In the genomic region with DNA sequence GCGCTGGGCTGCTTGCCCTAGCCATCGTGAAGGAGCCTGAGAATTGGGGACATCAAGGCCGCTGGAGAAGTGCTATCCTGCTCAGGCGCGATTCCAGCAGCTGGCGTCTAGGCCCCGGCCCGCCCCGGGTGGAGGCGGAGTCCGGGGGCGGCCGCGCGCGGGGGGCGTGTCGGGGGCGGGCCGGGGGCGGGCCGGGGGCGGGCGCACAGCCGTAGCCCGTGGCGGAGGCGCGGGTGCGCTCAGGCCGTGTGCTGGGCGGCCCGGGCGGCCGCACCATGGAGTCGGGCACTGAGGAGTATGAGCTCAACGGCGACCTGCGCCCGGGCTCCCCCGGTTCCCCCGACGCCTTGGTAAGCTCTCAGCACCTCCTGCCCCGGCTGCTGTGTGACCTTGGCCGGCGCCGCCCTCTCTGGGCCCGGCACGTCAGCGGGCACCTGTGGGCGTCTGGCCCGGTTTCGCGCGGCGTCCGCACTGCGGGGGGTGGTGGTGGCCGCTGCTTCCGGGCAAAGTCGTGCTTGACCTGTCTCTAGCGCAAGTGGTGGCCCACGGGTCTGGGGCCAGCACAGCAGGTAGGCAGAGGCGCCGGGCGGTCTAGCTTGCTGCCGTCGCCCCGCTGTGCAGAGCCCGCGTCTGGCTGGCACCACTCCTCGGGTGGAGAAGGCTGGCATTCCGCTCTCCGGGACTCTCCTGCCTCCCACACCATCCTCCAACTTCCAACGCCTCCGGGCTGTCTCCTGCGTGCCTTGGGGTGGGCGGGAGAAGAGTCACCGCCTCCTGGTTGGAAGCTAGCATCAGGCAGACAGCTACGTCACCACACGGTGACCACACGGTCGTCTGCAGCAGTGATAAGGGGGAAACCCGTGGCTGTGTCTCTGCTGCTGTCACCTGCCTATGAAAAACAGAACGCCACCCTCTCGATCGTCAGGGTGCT, we compare ENCODE assay signal across 8 mouse cellular contexts. TPM values are rescaled to one million over a fixed set of nuclear protein-coding genes. Genes with fewer than 3 reads are reported as not detected.
A peak's percentile ranks its signal among the peaks of the same experiment; 100 is the strongest.
DNase-seq lines count a peak whose midpoint lies in the region; ATAC-seq and TF ChIP-seq lines count a peak whose summit lies in the region.

A gene (plus strand): TSS at position 198 of the 931 bp plus-strand sequence.

- H3K27ac ChIP-seq in hindbrain, embryonic 12.5 days = peak within 1 kb of the TSS; percentile 12; the same call in 1 of the 2 replicates

- no peaks in the 10 kb centered on the region for H3K36me3 ChIP-seq in hindbrain, embryonic 12.5 days

- H3K9ac ChIP-seq in hindbrain, embryonic 12.5 days = peak within 1 kb of the TSS; percentile 72

- under 1% methylated on average over 63 of the region's 87 CpGs for WGBS in hindbrain, embryonic 12.5 days

- H3K4me1 ChIP-seq in hindbrain, embryonic 12.5 days = peaks cover 36% of the 10 kb centered on the region

- in situ Hi-C loops in Patski (cut with MboI; ENCODE audit: low pct_unique_long_range_greater_than_20kb) = no loop called here

- H3K4me2 ChIP-seq in hindbrain, embryonic 12.5 days (replicated peaks) = peak within 1 kb of the TSS; percentile 99

- peak; percentile 66 for ATAC-seq in Patski
- ATAC-seq in hindbrain, embryonic 12.5 days (ENCODE audit: low FRiP score) = peak; percentile 90

- 0 out of 2 replicates have a peak, but pooled peaks cover 3% of the 10 kb centered on the region for H3K9me3 ChIP-seq in hindbrain, embryonic 12.5 days (replicated peaks)

- CTCF ChIA-PET in Patski (lab: Charles Lee) = interaction anchor here (0.7 to 1.4 kb wide), 3 partner anchors 14 to 24 kb away, joined by 3 read pairs; no protein-coding TSS in a partner anchor

- H3K4me3 ChIP-seq in hindbrain, embryonic 12.5 days = peak within 1 kb of the TSS; percentile 71

- TF ChIP-seq CTCF in Patski (IDR thresholded peaks at IDR 0.05) = no peak

- H3K27me3 ChIP-seq in Patski = no peaks in the 10 kb centered on the region
- peaks cover 21% of the 10 kb centered on the region for H3K27me3 ChIP-seq in hindbrain, embryonic 12.5 days

- no peak for DNase-seq in Patski (ENCODE audit: low read depth, low spot score)
- DNase-seq in cerebellum, postnatal 10 days = peak; percentile 89 to 92
- DNase-seq in frontal cortex, postnatal 14 days (ENCODE audit: low spot score in 2 of 2) = peak; percentile 59 to 60
- DNase-seq in layer of hippocampus, postnatal 36 days = peak; percentile 62 to 67
- DNase-seq in lung, postnatal 4 days = peak; percentile 86 to 90
- peak; percentile 88 for DNase-seq in retina, postnatal 1 day
- DNase-seq in thymus, postnatal 4 days = peak; percentile 88

- POLR2A ChIA-PET in Patski (lab: Charles Lee) = interaction anchor here (1.3 to 1.4 kb wide), 2 partner anchors 29 to 138 kb away, joined by 3 read pairs; no protein-coding TSS in a partner anchor

RNA-seq across cellular contexts. Expression of the gene that starts here (rescaled TPM):
- polyA plus RNA-seq in Patski (2021) = 106 TPM
- 26.5 and 28.1 TPM in 2 replicates for polyA plus RNA-seq in hindbrain, embryonic 12.5 days (2016; fragmentation: Nextera tagmentation; extraction: Ambion mirVana)
- 10 to 100 TPM; 18.7 to 19.3 TPM for total RNA-seq in layer of hippocampus, postnatal 36 days (2021)
